Mouse (Mus musculus): ENCODE results near the gene Ctbp2.
A peak's percentile ranks its signal among the peaks of the same experiment; 100 is the strongest.

Gene Ctbp2

GRCm38 (mm10) chr7:133123999-133124700 is at the start of gene Ctbp2:
Gene Ctbp2 (minus strand): TSS chr7:133124354.
- peak; percentile 62 to 74 for DNase-seq (ENCODE audit: low spot score in 2 of 2)

- DNase-seq (ENCODE audit: low spot score in 2 of 2) = peak in 1 of 2 experiments; percentile 29
Measured at GRCm38 (mm10) chr7:133171403-133172032, 47.4 kb upstream of the Ctbp2 start.

GRCm38 (mm10) chr7:133168928-133169327 is 44.8 kb upstream of the Ctbp2 start:
- DNase-seq (ENCODE audit: low spot score in 2 of 2) = no peak

- DNase-seq (ENCODE audit: low spot score in 2 of 2) = no peak
Measured at GRCm38 (mm10) chr7:133167903-133168302, 43.7 kb upstream of the Ctbp2 start.

- DNase-seq (ENCODE audit: low spot score in 2 of 2) = no peak
Measured at GRCm38 (mm10) chr7:133164770-133165169, 40.6 kb upstream of the Ctbp2 start.

- DNase-seq (ENCODE audit: low spot score in 2 of 2) = no peak
Measured at GRCm38 (mm10) chr7:133163011-133163410, 38.9 kb upstream of the Ctbp2 start.

- no peak for DNase-seq (ENCODE audit: low spot score in 2 of 2)
Measured at GRCm38 (mm10) chr7:133162131-133162530, 38.0 kb upstream of the Ctbp2 start.

GRCm38 (mm10) chr7:133161362-133162080 is 37.4 kb upstream of the Ctbp2 start:
- no peak for DNase-seq (ENCODE audit: low spot score in 2 of 2)

GRCm38 (mm10) chr7:133159519-133159918 is 35.4 kb upstream of the Ctbp2 start:
- no peak for DNase-seq (ENCODE audit: low spot score in 2 of 2)

- no peak for DNase-seq (ENCODE audit: low spot score in 2 of 2)
Measured at GRCm38 (mm10) chr7:133155621-133156020, 31.5 kb upstream of the Ctbp2 start.

GRCm38 (mm10) chr7:133154846-133155245 is 30.7 kb upstream of the Ctbp2 start:
- no peak for DNase-seq (ENCODE audit: low spot score in 2 of 2)

GRCm38 (mm10) chr7:133139689-133140336 is 15.7 kb upstream of the Ctbp2 start:
- no peak for DNase-seq (ENCODE audit: low spot score in 2 of 2)

- peak in 1 of 2 experiments; percentile 28 for DNase-seq (ENCODE audit: low spot score in 2 of 2)
Measured at GRCm38 (mm10) chr7:133133552-133133951, 9.4 kb upstream of the Ctbp2 start.

GRCm38 (mm10) chr7:133132702-133133101 is 8.5 kb upstream of the Ctbp2 start:
- no peak for DNase-seq (ENCODE audit: low spot score in 2 of 2)

- DNase-seq (ENCODE audit: low spot score in 2 of 2) = no peak
Measured at GRCm38 (mm10) chr7:133124701-133125485, 739 bp upstream of the Ctbp2 start.

- DNase-seq (ENCODE audit: low spot score in 2 of 2) = peak; percentile 14 to 37
Measured at GRCm38 (mm10) chr7:133123244-133123998, 733 bp downstream of the Ctbp2 start, which contains the start of gene Fgfr2. Gene Fgfr2 (minus strand): TSS chr7:133123350.

- peak; percentile 29 to 34 for DNase-seq (ENCODE audit: low spot score in 2 of 2)
Measured at GRCm38 (mm10) chr7:133122379-133123243, 1.5 kb downstream of the Ctbp2 start.

- peak; percentile 25 to 32 for DNase-seq (ENCODE audit: low spot score in 2 of 2)
Measured at GRCm38 (mm10) chr7:133121661-133122378, 2.3 kb downstream of the Ctbp2 start.

- DNase-seq (ENCODE audit: low spot score in 2 of 2) = no peak
Measured at GRCm38 (mm10) chr7:133121080-133121607, 3.0 kb downstream of the Ctbp2 start.

All from spleen, postnatal 10 days (tissue).